Mouse (Mus musculus): ENCODE measurements at regions not wholly inside any gene's neighbourhood (a gene's known extent, or its start where the extent isn't known, plus 50 kb on each side); places are given as distances from the start of the nearest gene placed in this dataset.

DNA sequence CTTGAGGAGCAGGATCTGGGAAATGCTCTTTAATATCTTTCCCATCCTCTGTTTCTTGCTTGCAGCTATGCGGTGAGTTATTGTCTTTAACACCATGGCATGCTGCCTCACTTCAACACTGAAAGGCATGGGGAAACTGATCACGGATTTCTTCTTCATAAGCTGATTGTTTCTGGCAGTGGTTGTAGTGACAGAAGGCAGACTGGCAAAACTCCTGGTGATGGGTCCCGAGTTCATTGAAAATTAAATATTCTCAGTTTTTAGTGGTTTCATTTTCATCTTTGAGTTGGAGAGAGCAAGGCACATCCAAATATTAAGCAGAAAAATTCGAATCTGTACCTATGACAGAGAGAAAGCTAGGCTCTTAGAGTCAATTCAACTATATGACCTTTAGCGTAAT lies 617.0 kb upstream of the Kirrel3 start:
- WGBS, result 73% methylated on average over 5 of the region's 5 CpGs
- H3K4me2 ChIP-seq (ENCODE audit: low read depth, low read length), result no peak overlapping the region

DNA sequence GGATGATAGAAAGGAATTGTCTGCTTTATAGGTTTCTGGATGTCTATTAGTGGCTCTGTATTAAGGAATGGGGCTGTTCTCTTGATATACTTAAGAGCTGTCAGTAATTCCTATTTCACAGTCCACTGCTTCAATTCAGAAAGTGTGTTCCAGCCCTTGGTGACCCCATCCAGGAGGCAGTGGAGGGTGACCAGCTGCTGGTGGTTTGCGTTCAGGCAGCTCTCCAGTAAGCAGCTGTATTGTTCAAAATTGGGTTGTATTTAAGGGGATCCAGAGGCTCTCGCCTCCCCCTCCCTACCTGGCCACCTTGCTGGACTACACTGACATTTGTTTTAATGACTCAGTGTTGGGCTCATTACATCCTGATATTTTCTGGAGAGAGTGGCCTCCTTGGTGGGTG lies 598.4 kb upstream of the Kirrel3 start:
- 68% methylated on average over 2 of the region's 2 CpGs for WGBS
- no peak overlapping the region for H3K9ac ChIP-seq (ENCODE audit: low read length)
- no peaks in the 10 kb centered on the region for H3K36me3 ChIP-seq (ENCODE audit: control insufficient read depth, insufficient read depth, low read length)
- no peaks in the 10 kb centered on the region for H3K9me3 ChIP-seq (replicated peaks; ENCODE audit: control insufficient read depth, low read length)
- H3K4me2 ChIP-seq (ENCODE audit: low read depth, low read length), result no peak overlapping the region
- no peak overlapping the region for H3K4me3 ChIP-seq (replicated peaks; ENCODE audit: low read length)
- no peak for ATAC-seq (ENCODE audit: insufficient read depth, low FRiP score)
- no peak overlapping the region for H3K27ac ChIP-seq (ENCODE audit: low read length)
- no peaks in the 10 kb centered on the region for H3K27me3 ChIP-seq (ENCODE audit: control insufficient read depth, insufficient read depth, low read length)
- no peaks in the 10 kb centered on the region; the same call in 1 of the 2 replicates for H3K4me1 ChIP-seq (ENCODE audit: control insufficient read depth, insufficient read depth, low read length)

More for the DNA sequence above, 617.0 kb upstream of the Kirrel3 start:
- H3K9me3 ChIP-seq (replicated peaks; ENCODE audit: control insufficient read depth, low read length), result no peaks in the 10 kb centered on the region
- H3K27ac ChIP-seq (ENCODE audit: low read length), result no peak overlapping the region
- H3K27me3 ChIP-seq (ENCODE audit: control insufficient read depth, insufficient read depth, low read length), result no peaks in the 10 kb centered on the region
- no peak for ATAC-seq (ENCODE audit: insufficient read depth, low FRiP score)
- H3K4me3 ChIP-seq (replicated peaks; ENCODE audit: low read length), result no peak overlapping the region
- no peaks in the 10 kb centered on the region for H3K4me1 ChIP-seq (ENCODE audit: control insufficient read depth, insufficient read depth, low read length)
- no peaks in the 10 kb centered on the region for H3K36me3 ChIP-seq (ENCODE audit: control insufficient read depth, insufficient read depth, low read length)
- no peak overlapping the region for H3K9ac ChIP-seq (ENCODE audit: low read length)

DNA sequence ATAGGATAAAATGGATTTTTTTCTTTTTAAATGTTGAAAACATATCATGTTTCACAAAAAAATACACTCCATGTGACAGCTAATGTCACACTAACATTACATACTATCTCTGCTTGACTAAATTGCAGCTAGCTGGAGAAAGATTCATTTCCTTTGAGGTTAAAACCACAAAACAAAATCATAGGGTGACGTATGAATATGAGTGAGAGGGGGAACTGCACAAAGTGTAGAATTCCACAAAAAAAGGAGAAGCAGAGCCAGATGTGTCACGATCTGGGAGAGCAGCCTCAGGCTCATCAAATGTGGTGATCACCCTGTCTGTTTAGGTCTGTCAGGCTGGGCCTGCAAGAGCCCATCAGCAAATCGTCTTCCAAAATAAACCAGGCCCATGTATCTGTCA lies 593.7 kb upstream of the Kirrel3 start:
- no peak overlapping the region for H3K9ac ChIP-seq (ENCODE audit: low read length)
- H3K9me3 ChIP-seq (replicated peaks; ENCODE audit: control insufficient read depth, low read length), result no peaks in the 10 kb centered on the region
- no peaks in the 10 kb centered on the region for H3K27me3 ChIP-seq (ENCODE audit: control insufficient read depth, insufficient read depth, low read length)
- H3K36me3 ChIP-seq (ENCODE audit: control insufficient read depth, insufficient read depth, low read length), result no peaks in the 10 kb centered on the region
- ATAC-seq (ENCODE audit: insufficient read depth, low FRiP score), result no peak
- H3K4me3 ChIP-seq (replicated peaks; ENCODE audit: low read length), result no peak overlapping the region
- no peak overlapping the region for H3K27ac ChIP-seq (ENCODE audit: low read length)
- no peak overlapping the region for H3K4me2 ChIP-seq (ENCODE audit: low read depth, low read length)
- 49% methylated on average over 3 of the region's 3 CpGs for WGBS
- H3K4me1 ChIP-seq (ENCODE audit: control insufficient read depth, insufficient read depth, low read length), result no peaks in the 10 kb centered on the region; the same call in 1 of the 2 replicates

DNA sequence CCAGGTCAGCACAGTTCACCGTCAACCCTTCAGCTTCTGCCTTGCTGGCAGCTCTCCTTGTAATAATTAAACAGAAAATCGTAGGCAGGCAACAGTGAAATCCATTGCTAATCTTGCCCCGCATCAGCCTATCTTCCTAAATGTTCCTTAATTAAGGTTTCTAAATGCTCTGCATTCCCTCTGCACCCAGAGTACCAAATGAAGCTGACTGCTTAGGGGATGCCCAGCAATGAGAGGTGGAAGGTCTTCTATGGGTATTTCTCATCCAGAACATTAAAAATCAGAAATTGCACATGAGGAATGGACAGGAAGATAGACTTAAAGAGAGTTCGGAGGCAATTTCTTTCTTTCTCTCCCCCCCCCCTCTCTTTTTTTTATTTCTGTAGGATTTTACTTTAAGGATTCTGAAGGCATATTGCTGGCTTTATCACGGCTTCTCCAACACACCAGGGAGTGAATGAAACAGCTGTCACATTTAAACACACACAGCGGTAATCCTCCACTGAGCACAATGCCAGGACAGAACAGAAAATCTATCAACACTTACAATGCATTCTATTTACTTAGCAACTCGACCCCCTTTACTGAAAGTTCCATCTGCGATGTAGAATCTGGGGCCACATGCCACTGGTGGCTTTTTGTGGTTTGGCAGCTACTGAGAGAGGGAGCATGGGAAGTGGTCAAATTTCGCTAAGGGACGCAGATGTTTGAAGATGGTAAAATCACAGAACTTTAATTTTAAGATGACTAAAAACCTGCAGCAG lies 584.2 kb upstream of the Kirrel3 start:
- no peak overlapping the region for H3K9ac ChIP-seq (ENCODE audit: low read length)
- no peak overlapping the region for H3K4me2 ChIP-seq (ENCODE audit: low read depth, low read length)
- 30% methylated on average over 10 of the region's 10 CpGs for WGBS
- H3K9me3 ChIP-seq (replicated peaks; ENCODE audit: control insufficient read depth, low read length), result no peaks in the 10 kb centered on the region
- no peaks in the 10 kb centered on the region; the same call in 1 of the 2 replicates for H3K4me1 ChIP-seq (ENCODE audit: control insufficient read depth, insufficient read depth, low read length)
- no peak overlapping the region for H3K4me3 ChIP-seq (replicated peaks; ENCODE audit: low read length)
- H3K27ac ChIP-seq (ENCODE audit: low read length), result 0 out of 2 replicates have a peak overlapping the region, but pooled peaks have one; percentile 14
- no peaks in the 10 kb centered on the region for H3K36me3 ChIP-seq (ENCODE audit: control insufficient read depth, insufficient read depth, low read length)
- 0 out of 2 replicates have a peak, but pooled peaks have one; percentile 47 for ATAC-seq (ENCODE audit: insufficient read depth, low FRiP score)
- no peaks in the 10 kb centered on the region for H3K27me3 ChIP-seq (ENCODE audit: control insufficient read depth, insufficient read depth, low read length)

DNA sequence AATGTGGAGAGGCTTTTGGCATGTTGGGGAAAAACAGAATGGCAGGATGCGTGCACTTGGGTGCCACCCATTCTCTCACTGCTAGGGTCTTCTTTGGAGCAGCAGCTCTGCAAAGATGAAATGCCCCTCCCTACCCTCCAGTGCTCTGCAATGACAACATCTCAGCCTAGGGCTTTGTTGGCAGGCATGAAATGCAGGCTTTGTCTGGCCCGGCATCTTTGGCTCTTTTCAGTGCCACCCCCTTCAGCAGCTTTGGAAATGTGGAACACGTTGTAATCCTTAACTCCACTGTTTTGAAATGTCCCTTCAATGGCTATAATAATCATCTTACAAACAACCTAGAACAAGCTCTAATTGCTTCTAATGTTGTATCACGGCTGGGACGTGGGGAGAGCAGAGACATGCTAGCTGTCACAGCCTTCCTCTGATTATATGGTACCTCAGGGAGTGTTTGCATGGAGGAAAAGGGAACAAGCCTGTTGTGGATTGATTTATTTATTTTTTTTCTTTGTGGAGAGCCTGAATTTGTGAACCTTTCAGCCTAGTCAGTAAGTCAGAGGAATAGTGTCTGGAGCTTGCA lies 581.6 kb upstream of the Kirrel3 start:
- Histone ChIP-seq H3K27ac (ENCODE audit: low read length) (no peak overlapping the region), H3K4me3 (replicated peaks; ENCODE audit: low read length) (no peak overlapping the region), H3K9me3 (replicated peaks; ENCODE audit: control insufficient read depth, low read length) (no peaks in the 10 kb centered on the region), H3K27me3 (ENCODE audit: control insufficient read depth, insufficient read depth, low read length) (no peaks in the 10 kb centered on the region), H3K4me2 (ENCODE audit: low read depth, low read length) (no peak overlapping the region), H3K36me3 (ENCODE audit: control insufficient read depth, insufficient read depth, low read length) (no peaks in the 10 kb centered on the region), H3K4me1 (ENCODE audit: control insufficient read depth, insufficient read depth, low read length) (no peaks in the 10 kb centered on the region; the same call in 1 of the 2 replicates), H3K9ac (ENCODE audit: low read length) (no peak overlapping the region)
- no peak for ATAC-seq (ENCODE audit: insufficient read depth, low FRiP score)
- WGBS, result 63% methylated on average over 5 of the region's 5 CpGs

DNA sequence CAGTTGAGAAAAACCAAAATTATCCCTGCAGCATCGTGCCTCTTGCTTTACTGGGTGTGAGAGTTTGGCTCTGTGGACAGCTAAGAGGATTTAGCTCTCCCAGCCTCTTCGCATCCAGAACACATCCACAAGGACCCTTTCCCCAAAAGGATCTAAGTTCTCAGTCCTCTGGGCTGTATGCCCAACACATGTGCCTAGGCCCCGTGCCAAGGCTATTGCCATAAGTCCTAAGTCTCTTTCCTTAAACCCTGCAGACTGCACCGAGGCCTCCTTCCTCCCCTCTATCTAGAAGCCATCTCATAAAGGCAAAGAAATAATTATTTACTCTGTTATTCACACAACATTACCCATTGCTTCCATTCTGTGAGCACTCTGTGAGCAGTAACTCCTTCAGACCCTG lies 570.8 kb upstream of the Kirrel3 start:
- no peaks in the 10 kb centered on the region for H3K4me1 ChIP-seq (ENCODE audit: control insufficient read depth, insufficient read depth, low read length)
- no peak overlapping the region for H3K4me3 ChIP-seq (replicated peaks; ENCODE audit: low read length)
- H3K27me3 ChIP-seq (ENCODE audit: control insufficient read depth, insufficient read depth, low read length), result no peaks in the 10 kb centered on the region
- H3K9me3 ChIP-seq (replicated peaks; ENCODE audit: control insufficient read depth, low read length), result no peaks in the 10 kb centered on the region
- 68% methylated on average over 4 of the region's 4 CpGs for WGBS
- no peak overlapping the region for H3K4me2 ChIP-seq (ENCODE audit: low read depth, low read length)
- no peak overlapping the region for H3K9ac ChIP-seq (ENCODE audit: low read length)
- no peak overlapping the region for H3K27ac ChIP-seq (ENCODE audit: low read length)
- H3K36me3 ChIP-seq (ENCODE audit: control insufficient read depth, insufficient read depth, low read length), result no peaks in the 10 kb centered on the region
- no peak for ATAC-seq (ENCODE audit: insufficient read depth, low FRiP score)

DNA sequence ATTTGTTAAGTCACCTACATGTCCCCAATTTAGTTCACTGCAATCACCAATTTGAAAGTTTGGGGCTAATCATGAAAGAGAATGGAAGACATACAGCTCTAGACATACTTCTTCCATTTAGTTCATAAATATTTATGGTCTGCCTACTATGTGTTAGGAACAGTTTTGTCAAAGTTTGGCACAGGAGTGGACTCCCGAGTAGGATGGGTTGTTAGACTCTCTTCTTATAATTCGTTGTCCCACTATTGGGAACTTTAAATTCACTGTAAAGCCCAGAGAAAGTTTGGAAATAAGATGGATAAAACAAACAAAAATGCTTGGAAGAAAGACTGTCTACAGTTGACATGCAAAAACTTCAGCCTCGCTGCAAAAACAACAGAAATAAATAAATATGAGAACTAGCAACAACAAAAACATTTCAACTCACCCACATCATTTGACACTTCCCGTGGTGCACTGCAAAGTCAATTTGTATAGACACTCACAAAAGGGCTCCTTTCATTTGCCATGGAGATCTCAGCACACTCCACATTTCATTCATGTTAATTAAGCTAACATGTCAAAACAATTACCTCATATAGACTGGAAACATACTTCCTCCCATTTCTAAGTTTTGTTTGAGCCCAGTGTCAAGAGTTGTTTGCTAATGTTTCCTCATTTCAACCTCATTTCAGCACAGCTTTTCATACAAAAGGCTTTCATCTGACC lies 570.2 kb upstream of the Kirrel3 start:
- Histone ChIP-seq H3K9me3 (replicated peaks; ENCODE audit: control insufficient read depth, low read length) (no peaks in the 10 kb centered on the region), H3K36me3 (ENCODE audit: control insufficient read depth, insufficient read depth, low read length) (no peaks in the 10 kb centered on the region), H3K4me2 (ENCODE audit: low read depth, low read length) (no peak overlapping the region), H3K27me3 (ENCODE audit: control insufficient read depth, insufficient read depth, low read length) (no peaks in the 10 kb centered on the region), H3K4me3 (replicated peaks; ENCODE audit: low read length) (no peak overlapping the region), H3K27ac (ENCODE audit: low read length) (no peak overlapping the region), H3K9ac (ENCODE audit: low read length) (no peak overlapping the region), H3K4me1 (ENCODE audit: control insufficient read depth, insufficient read depth, low read length) (no peaks in the 10 kb centered on the region)
- no peak for ATAC-seq (ENCODE audit: insufficient read depth, low FRiP score)
- 53% methylated on average over 4 of the region's 4 CpGs for WGBS

DNA sequence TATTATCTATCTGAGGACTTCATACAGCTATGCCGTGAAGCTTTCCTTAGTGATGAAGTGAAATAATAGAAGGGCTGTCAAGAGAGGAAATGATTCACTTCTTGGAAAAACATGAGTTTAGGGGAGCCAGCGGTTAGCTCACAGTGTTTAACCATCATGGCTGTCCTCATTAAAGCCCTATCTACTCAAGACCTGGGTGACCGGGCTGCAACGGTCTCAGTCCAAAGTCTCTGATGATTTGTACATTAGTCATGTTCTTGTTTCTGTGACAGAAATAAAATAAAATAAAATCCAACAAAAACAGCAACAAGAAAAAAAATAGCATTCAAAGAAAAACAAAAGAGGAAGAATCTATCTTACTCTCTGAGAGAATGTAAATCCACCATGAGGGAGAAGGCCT lies 555.4 kb upstream of the Kirrel3 start:
- ATAC-seq (ENCODE audit: insufficient read depth, low FRiP score), result no peak
- Histone ChIP-seq H3K4me1 (ENCODE audit: control insufficient read depth, insufficient read depth, low read length) (no peaks in the 10 kb centered on the region), H3K27ac (ENCODE audit: low read length) (no peak overlapping the region), H3K9ac (ENCODE audit: low read length) (no peak overlapping the region), H3K4me2 (ENCODE audit: low read depth, low read length) (no peak overlapping the region), H3K27me3 (ENCODE audit: control insufficient read depth, insufficient read depth, low read length) (no peaks in the 10 kb centered on the region), H3K9me3 (replicated peaks; ENCODE audit: control insufficient read depth, low read length) (no peaks in the 10 kb centered on the region), H3K4me3 (replicated peaks; ENCODE audit: low read length) (no peak overlapping the region), H3K36me3 (ENCODE audit: control insufficient read depth, insufficient read depth, low read length) (no peaks in the 10 kb centered on the region)
- WGBS, result 80% methylated on average over 4 of the region's 4 CpGs

DNA sequence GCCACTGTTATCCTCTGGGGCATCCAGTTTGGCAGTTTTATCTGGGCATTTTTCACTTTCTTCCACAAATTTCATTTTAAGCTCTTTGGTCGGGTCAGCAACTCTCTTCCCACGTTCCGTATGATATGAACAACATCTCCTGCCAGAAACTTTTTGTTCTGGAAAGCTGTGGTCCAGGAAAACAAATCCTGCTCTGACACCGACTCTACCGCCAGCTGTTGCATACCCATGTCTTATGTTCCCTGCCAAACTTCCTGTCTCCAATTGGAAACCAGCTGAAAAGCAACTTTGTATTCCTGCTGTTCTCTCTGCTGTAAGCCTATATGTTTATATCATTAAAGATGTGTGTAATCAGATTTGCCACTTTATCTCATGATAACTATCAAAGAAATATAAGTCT lies 551.6 kb upstream of the Kirrel3 start:
- peak overlapping the region; percentile 4; the same call in 1 of the 2 replicates for H3K27ac ChIP-seq (ENCODE audit: low read length)
- H3K9me3 ChIP-seq (replicated peaks; ENCODE audit: control insufficient read depth, low read length), result no peaks in the 10 kb centered on the region
- no peak overlapping the region for H3K4me2 ChIP-seq (ENCODE audit: low read depth, low read length)
- no peak overlapping the region for H3K4me3 ChIP-seq (replicated peaks; ENCODE audit: low read length)
- H3K9ac ChIP-seq (ENCODE audit: low read length), result no peak overlapping the region
- H3K36me3 ChIP-seq (ENCODE audit: control insufficient read depth, insufficient read depth, low read length), result no peaks in the 10 kb centered on the region
- no peaks in the 10 kb centered on the region for H3K4me1 ChIP-seq (ENCODE audit: control insufficient read depth, insufficient read depth, low read length)
- WGBS, result 60% methylated on average over 5 of the region's 5 CpGs
- no peak for ATAC-seq (ENCODE audit: insufficient read depth, low FRiP score)
- H3K27me3 ChIP-seq (ENCODE audit: control insufficient read depth, insufficient read depth, low read length), result no peaks in the 10 kb centered on the region

Measured in stomach, embryonic 16.5 days (tissue).